Mouse (Mus musculus) embryonic facial prominence, embryonic 11.5 days (tissue): Measurements from ENCODE around the gene Ralgapa2. TPM values are rescaled to one million over a fixed set of nuclear protein-coding genes. Genes with fewer than 3 reads are reported as not detected.
A peak's percentile ranks its signal among the peaks of the same experiment; 100 is the strongest.

Experiments
- ATAC-seq: fragments of 200-750 bp; cut with Nextera tagmentation; replicated peaks from 2 replicates; pipeline ENCODE4 v1.8.0; 2017; ENCODE audit warnings: low read depth; ENCODE audit not compliant: insufficient number of reproducible peaks, low FRiP score, low TSS enrichment
- DNase-seq: peaks from one replicate; pipeline ENCODE4 v3.0.0-alpha.2; 2015; ENCODE audit warnings: low spot score
- H3K27ac ChIP-seq: fragments of 300-500 bp; sonication (generic); replicated peaks from 2 replicates; pipeline ENCODE4 v1.5.1; 2014; ENCODE audit warnings: mild to moderate bottlenecking, low read depth, low read length, control low read depth
- H3K27me3 ChIP-seq: fragments of 300-500 bp; sonication (generic); 2 replicates; pipeline ENCODE4 v1.6.1; 2014; ENCODE audit warnings: mild to moderate bottlenecking, low read length, moderate library complexity, mixed read lengths; ENCODE audit not compliant: control insufficient read depth, insufficient read depth
- H3K36me3 ChIP-seq: fragments of 300-500 bp; sonication (generic); replicated peaks from 2 replicates; pipeline ENCODE4 v1.6.1; 2014; ENCODE audit warnings: low read depth, mild to moderate bottlenecking, low read length, moderate library complexity, mixed read lengths; ENCODE audit not compliant: control insufficient read depth, insufficient read depth
- H3K4me1 ChIP-seq: fragments of 300-500 bp; sonication (generic); 2 replicates; pipeline ENCODE4 v1.6.1; 2014; ENCODE audit warnings: low read length, mixed read lengths; ENCODE audit not compliant: control insufficient read depth, insufficient read depth
- H3K4me2 ChIP-seq: fragments of 300-500 bp; sonication (generic); 2 replicates; pipeline ENCODE4 v1.6.1; 2014; ENCODE audit warnings: low read depth, mild to moderate bottlenecking, control low read depth, low read length, moderate library complexity
- H3K4me3 ChIP-seq: fragments of 300-500 bp; sonication (generic); 2 replicates; pipeline ENCODE4 v1.5.1; 2014; ENCODE audit warnings: low read depth, low read length, control low read depth
- H3K9ac ChIP-seq: fragments of 300-500 bp; sonication (generic); replicated peaks from 2 replicates; pipeline ENCODE4 v1.6.1; 2014; ENCODE audit warnings: mild to moderate bottlenecking, control low read depth, low read length
- H3K9me3 ChIP-seq: fragments of 300-500 bp; sonication (generic); replicated peaks from 2 replicates; pipeline ENCODE4 v1.6.1; 2016; ENCODE audit warnings: mild to moderate bottlenecking, low read length, inconsistent platforms, mixed read lengths; ENCODE audit not compliant: control insufficient read depth
- WGBS: fragments of 180-500 bp; shearing (Covaris S2); extraction: QIAGEN DNeasy Blood & Tissue Kit; methylation state at CpG from one replicate; pipeline ENCODE4 v1.1.7; 2014; 5-methylcytosine and 5-hydroxymethylcytosine counted together
- polyA plus RNA-seq: library from polyadenylated mRNA; unstranded; fragments of >200 nt; fragmentation: Nextera tagmentation; extraction: Ambion mirVana; gene quantifications from 2 replicates; pipeline ENCODE4 v1.2.1, GENCODE M21; 2014

Ralgapa2 gene
- polyA plus RNA-seq, 1 experiment from 2014 or later: 8.2 TPM

- Histone ChIP-seq H3K9me3 (no peaks in the 10 kb centered on the region), H3K4me1 (peaks cover 18% of the 10 kb centered on the region), H3K4me3 (peak overlapping the region; percentile 52), H3K4me2 (peak overlapping the region; percentile 96), H3K27ac (no peak overlapping the region), H3K27me3 (peaks cover 65% of the 10 kb centered on the region), H3K9ac (no peak overlapping the region), H3K36me3 (no peaks in the 10 kb centered on the region)
- WGBS: 13% methylated on average over 7 of the region's 7 CpGs
- DNase-seq (no peak), ATAC-seq (no peak)
These were observed 288.0 kb downstream of the Ralgapa2 start for GRCm38 (mm10) chr2:146224141-146224540.

- H3K4me1 ChIP-seq: peaks cover 18% of the 10 kb centered on the region
- H3K4me3 ChIP-seq: peak overlapping the region; percentile 52
- WGBS: under 1% methylated on average over 66 of the region's 75 CpGs
- ATAC-seq: no peak
- H3K9me3 ChIP-seq: no peaks in the 10 kb centered on the region
- DNase-seq: peak; percentile 52
- H3K36me3 ChIP-seq: no peaks in the 10 kb centered on the region
- H3K4me2 ChIP-seq: peak overlapping the region; percentile 96
- peaks cover 68% of the 10 kb centered on the region for H3K27me3 ChIP-seq
- peak overlapping the region; percentile 52; the same call in 1 of the 2 replicates for H3K27ac ChIP-seq
- peak overlapping the region; percentile 56 for H3K9ac ChIP-seq
These were observed 288.8 kb downstream of the Ralgapa2 start for GRCm38 (mm10) chr2:146223176-146223905.

GRCm38 (mm10) chr2:146222279-146223175 is 289.6 kb downstream of the Ralgapa2 start:
- ATAC-seq: peak; percentile 1; the same call in 1 of the 2 replicates
- H3K27ac ChIP-seq: peak overlapping the region; percentile 52
- H3K4me3 ChIP-seq: peak overlapping the region; percentile 52
- H3K4me2 ChIP-seq: peak overlapping the region; percentile 96
- no peaks in the 10 kb centered on the region for H3K36me3 ChIP-seq
- peak overlapping the region; percentile 56 for H3K9ac ChIP-seq
- H3K27me3 ChIP-seq: peaks cover 76% of the 10 kb centered on the region
- under 1% methylated on average over 116 of the region's 133 CpGs for WGBS
- no peaks in the 10 kb centered on the region for H3K9me3 ChIP-seq
- DNase-seq: peak; percentile 44
- peaks cover 18% of the 10 kb centered on the region for H3K4me1 ChIP-seq

DNA sequence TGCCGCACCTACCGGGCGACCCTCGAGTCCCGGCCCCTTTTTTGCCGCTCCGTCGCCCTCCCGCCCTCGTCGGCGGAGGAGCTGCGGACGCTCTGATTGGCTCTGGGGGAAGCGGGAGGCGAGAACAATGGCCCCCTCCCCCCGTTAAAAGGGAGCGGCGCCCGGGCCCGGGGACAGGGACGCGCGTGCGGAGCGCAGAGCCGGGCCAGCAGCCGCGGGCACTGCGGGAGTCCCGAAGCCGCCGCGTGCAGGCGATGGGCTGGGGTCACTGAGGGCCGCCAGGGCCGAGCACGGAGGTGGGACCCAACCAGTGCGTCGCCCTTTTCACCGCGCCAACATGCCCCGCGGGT is 290.2 kb downstream of the Ralgapa2 start:
- DNase-seq (peak; percentile 57), ATAC-seq (peak; percentile 41)
- Histone ChIP-seq H3K4me3 (peak overlapping the region; percentile 52), H3K4me2 (peak overlapping the region; percentile 96), H3K9ac (peak overlapping the region; percentile 56), H3K9me3 (no peaks in the 10 kb centered on the region), H3K4me1 (peaks cover 18% of the 10 kb centered on the region), H3K36me3 (no peaks in the 10 kb centered on the region), H3K27ac (peak overlapping the region; percentile 52), H3K27me3 (peaks cover 75% of the 10 kb centered on the region)
- WGBS: under 1% methylated on average over 32 of the region's 44 CpGs

- Histone ChIP-seq H3K27ac (peak within 1 kb of the TSS; percentile 52), H3K4me2 (peak within 1 kb of the TSS; percentile 96), H3K4me3 (peak within 1 kb of the TSS; percentile 52), H3K9me3 (no peaks in the 10 kb centered on the region), H3K4me1 (peaks cover 18% of the 10 kb centered on the region), H3K9ac (peak within 1 kb of the TSS; percentile 56), H3K27me3 (peaks cover 76% of the 10 kb centered on the region), H3K36me3 (no peaks in the 10 kb centered on the region)
- ATAC-seq: peak; percentile 50
- WGBS: under 1% methylated on average over 67 of the region's 86 CpGs
- DNase-seq: peak; percentile 77
These were observed 290.8 kb downstream of the Ralgapa2 start, which contains the start of gene Insm1 for GRCm38 (mm10) chr2:146221076-146221928. Insm1 (plus strand) TSS chr2:146221921.

DNA sequence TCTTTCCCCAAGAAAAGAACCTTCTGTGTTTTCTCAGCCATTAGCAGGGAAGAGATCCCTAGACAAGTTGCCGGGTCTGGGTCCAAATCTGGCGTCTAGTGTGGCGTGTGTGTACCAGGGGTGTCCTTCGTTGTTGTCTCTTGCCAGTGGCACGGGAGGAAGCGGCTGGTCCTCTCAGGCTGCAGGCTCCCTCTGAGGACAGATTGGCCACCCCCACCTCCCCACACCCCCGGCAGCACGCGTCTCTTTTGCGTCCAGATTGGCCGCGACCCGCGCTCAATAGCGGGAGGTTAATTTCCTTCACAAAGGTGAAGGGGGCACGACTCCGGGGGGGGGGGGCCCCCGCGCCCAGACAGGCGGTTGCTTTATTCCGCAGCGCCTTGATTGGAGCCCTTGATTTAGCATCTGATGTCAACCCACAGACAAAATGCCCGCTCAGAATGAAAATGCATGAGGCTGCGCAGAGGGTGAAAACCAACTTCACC is 291.5 kb downstream of the Ralgapa2 start:
- peak; percentile 37 for DNase-seq
- WGBS: under 1% methylated on average over 24 of the region's 24 CpGs
- H3K4me1 ChIP-seq: peaks cover 18% of the 10 kb centered on the region
- peaks cover 76% of the 10 kb centered on the region for H3K27me3 ChIP-seq
- H3K27ac ChIP-seq: 0 out of 2 replicates have a peak overlapping the region, but pooled peaks have one; percentile 20
- H3K9me3 ChIP-seq: no peaks in the 10 kb centered on the region
- H3K4me3 ChIP-seq: peak overlapping the region; percentile 52; the same call in 1 of the 2 replicates
- ATAC-seq: no peak
- H3K36me3 ChIP-seq: no peaks in the 10 kb centered on the region
- no peak overlapping the region for H3K9ac ChIP-seq
- peak overlapping the region; percentile 96; the same call in 1 of the 2 replicates for H3K4me2 ChIP-seq

GRCm38 (mm10) chr2:146219791-146220190 is 292.4 kb downstream of the Ralgapa2 start:
- Histone ChIP-seq H3K27me3 (peaks cover 70% of the 10 kb centered on the region), H3K9ac (no peak overlapping the region), H3K36me3 (no peaks in the 10 kb centered on the region), H3K4me3 (no peak overlapping the region), H3K27ac (no peak overlapping the region), H3K4me1 (peaks cover 18% of the 10 kb centered on the region), H3K4me2 (no peak overlapping the region), H3K9me3 (no peaks in the 10 kb centered on the region)
- 14% methylated on average over 11 of the region's 11 CpGs for WGBS
- DNase-seq: peak; percentile 14
- ATAC-seq: no peak
